Mouse (Mus musculus) CD8-positive naive resting alpha-beta T cell, adult 2 months (primary cell): Measurements from ENCODE around the gene Ube2o.
"Not testable (repeated sequence)": the region's sequence is repeated elsewhere in the genome, so short reads cannot be mapped to it uniquely, and the experiment has no call there.

Experiments
- DNase-seq, 2 experiments: peaks; one replicate each; pipeline ENCODE4 v3.0.0; 2022; ENCODE audit warnings: low read depth in 2 of 2, low spot score in 2 of 2

The Ube2o gene

GRCm38 (mm10) chr11:116518482-116518881 lies 62.8 kb downstream of the Ube2o start:
- DNase-seq: no peak

DNA sequence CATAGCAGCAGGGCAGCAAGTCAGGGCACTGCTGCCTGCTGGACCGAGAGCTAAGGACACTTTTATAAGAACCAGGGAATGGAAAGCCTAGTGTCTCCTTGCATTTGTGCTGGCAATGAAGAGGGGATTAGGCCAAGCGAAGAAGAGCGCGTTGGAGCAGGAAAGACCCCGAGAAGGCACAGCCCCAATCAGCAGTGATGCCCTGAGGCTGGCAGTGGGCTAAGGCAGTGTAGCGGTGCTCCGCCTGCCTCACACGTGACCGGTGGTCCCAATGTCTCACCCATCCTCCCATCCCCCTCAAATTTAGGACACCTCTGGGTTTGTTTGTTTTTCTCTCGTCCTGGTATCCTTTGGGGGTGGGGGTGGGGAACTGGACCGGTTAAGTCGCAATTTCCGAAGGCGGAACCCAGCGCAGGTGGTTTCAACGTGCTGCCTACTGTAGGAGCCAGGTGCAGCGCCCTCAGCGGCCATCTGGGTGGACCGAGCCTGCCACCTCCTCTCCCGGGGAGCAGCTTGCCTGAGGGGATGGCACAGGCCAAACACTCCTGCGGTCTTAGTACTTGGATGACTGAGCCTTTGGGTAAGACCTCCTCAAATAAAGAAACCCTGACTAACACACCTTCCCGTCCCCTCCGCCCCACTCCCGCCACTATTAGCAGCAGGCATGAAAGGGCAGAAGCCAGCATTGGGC lies 65.8 kb downstream of the Ube2o start:
- no peak for DNase-seq

GRCm38 (mm10) chr11:116513531-116514038 lies 67.7 kb downstream of the Ube2o start:
- no peak for DNase-seq

- no peak for DNase-seq
These were observed 68.3 kb downstream of the Ube2o start for GRCm38 (mm10) chr11:116512987-116513386.

DNA sequence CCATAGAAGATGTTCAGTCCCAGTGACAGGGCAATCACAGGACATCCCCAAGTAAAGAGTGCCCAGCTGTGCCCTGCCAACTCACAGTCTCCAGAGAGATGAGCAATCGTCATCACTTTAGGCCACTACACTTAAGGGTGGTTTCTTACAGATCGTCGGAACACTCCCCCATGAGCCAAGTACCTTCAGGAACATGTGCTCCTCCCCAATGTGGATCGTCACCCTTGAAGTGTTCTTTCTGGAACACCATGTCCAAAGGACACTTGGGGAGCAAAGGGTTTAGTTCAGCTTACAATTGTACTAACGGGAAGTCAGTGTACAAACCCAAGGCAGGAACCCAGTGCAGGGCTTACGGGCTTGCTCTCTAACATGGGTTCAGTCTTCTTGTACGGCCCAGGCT lies 69.1 kb downstream of the Ube2o start:
- DNase-seq: no peak

DNA sequence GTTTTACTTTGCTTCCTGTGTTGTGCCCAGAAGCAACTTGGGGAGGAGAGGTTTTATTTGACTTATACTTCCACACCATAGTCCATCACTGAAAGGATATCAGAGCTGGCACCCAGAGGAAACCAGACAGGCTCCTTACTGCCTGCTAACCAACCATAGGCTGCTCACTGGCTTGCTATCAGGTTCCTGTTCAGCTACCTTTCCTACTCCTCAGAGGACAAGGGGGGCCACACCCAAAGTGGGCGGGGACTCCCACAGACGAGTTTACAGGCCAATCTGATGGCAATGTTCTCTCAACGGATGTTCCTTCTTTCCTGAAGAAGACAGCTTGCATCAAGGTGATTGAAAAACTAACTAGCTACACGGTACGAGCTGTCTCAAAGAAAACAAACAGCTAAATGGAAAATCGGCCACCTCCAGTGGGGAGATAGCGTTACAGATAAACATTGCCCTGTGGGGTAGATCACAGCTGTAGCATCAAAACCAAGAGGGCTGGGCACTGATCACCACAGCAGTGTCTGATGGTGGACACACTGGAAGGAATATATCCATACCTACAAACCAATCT lies 69.9 kb downstream of the Ube2o start:
- DNase-seq: no peak

GRCm38 (mm10) chr11:116508689-116509088 lies 72.6 kb downstream of the Ube2o start:
- DNase-seq: no peak

GRCm38 (mm10) chr11:116506151-116506875 lies 74.9 kb downstream of the Ube2o start:
- no peak for DNase-seq

DNA sequence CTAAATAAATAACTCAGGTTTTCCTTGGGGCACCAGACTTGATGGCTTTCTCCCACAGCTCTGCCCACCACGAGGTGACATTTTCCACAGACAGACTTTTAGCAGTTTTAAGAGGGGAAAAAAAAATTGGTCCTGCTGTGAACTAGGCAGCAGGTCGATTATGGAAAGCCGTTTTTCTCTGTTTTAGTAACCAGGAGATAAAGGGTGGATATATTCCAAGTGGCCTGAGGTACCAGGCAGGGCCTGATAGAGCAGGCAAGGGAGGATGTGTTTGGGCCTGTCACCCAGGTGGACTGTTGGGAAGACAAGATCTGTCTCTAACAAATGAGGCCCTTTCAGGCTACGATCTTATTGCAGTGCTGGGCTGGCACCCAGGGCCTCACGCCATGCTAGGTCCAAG lies 75.7 kb downstream of the Ube2o start:
- no peak for DNase-seq

DNA sequence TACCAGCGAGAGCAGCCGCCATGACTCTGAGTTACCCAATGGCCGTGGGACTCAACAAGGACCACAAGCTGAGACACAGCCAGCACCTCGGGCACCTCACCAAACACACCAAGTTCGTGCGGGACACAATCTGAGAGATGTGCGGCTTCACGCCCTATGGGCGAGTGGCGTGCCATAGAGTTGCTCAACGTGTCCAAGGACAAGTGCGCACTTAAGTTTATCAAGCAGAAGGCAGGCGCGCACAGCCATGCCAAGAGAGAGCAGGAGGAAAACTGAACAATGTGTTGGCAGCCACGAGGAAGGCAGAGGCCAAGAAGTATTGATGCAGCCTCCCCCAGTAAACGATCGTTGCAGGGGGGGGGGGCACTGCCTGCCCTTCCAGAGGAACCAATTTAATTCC lies 76.7 kb downstream of the Ube2o start:
- DNase-seq: no peak

- peak in 1 of 2 experiments; percentile 5 for DNase-seq
These were observed 80.1 kb downstream of the Ube2o start for GRCm38 (mm10) chr11:116501005-116501746.

DNA sequence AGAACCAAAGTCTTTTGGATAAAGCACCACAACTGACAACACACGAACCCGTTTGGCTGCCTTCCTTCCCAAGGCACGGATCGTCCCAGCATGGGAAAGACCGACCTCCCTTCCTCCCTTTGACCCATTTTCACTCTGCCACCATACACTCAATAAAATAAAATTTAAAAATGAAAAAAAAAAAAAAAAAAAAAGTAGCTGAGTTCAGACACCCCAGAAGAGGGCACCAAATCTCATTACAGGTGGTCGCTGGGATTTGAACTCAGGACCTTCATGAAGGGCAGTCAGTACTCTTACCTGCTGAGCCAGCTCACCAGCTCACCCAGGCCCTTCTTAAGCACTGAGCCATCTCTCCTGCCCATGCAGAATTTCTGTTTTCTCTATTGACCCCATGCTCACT lies 82.2 kb downstream of the Ube2o start:
- DNase-seq: no peak

DNA sequence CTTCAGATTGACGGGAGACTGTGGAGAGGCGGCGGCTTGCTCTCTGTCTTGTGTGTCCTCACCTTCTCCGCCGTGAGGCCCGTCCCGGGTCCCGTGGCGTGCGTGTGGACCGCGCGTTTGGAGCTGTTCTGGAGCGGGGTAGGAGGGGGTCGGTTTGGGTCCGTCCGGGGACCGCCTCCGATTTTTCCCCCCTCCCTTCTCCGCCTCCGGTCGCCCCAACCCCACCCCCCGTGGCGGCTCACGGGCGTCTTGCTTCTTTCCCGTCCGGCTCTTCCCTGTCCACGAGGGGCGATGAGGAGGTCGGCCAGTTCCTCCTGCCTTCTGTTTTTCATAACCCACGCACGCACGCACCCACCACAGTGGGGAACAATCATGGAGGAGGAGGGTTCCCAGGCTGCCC lies 82.7 kb downstream of the Ube2o start:
- DNase-seq: no peak

GRCm38 (mm10) chr11:116497313-116497712 lies 83.9 kb downstream of the Ube2o start:
- DNase-seq: no peak

- no peak for DNase-seq
These were observed 86.6 kb downstream of the Ube2o start for GRCm38 (mm10) chr11:116494474-116495174.

- peak; percentile 29 to 54 for DNase-seq
These were observed 87.4 kb downstream of the Ube2o start, which contains the start of gene Prpsap1 for GRCm38 (mm10) chr11:116493795-116494252. Gene Prpsap1, minus strand, starts transcription at chr11:116494202.

DNA sequence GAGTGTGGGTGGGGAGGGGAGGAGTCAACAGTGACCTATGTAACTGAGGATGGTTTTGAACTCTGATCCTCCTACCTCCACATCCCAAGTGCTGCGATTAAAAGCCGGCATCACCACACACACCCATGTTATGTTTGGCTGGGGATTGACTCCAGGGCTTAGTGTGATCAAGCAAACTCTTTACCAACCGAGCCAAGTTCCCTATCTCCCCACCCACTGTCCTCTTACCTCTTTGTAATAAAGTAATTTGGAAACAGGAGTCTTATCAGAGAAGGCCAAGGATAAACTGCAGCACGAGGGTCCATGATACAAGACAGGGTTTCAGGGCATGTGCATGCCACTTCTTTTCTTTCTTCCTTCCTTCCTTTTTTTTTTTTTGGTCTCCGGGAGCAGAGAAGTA lies 88.1 kb downstream of the Ube2o start:
- no peak for DNase-seq

DNA sequence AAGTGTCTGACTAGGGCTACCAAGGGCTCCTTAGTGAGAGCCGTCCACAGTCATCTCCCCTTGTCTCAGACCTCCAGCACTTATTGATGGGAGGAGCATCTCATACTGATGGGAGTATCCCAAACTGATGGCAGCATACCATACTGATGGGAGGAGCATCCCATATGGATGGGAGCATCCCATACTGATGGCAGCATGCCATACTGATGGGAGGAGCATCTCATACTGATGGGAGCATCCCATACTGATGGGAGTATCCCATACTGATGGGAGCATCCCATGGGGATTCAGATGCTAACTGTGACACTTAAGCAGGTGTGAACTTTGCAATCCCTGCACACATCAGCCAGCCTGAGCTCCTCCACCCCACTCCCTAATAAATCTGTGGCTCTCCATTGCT lies 88.7 kb downstream of the Ube2o start:
- DNase-seq: not testable (repeated sequence)

DNA sequence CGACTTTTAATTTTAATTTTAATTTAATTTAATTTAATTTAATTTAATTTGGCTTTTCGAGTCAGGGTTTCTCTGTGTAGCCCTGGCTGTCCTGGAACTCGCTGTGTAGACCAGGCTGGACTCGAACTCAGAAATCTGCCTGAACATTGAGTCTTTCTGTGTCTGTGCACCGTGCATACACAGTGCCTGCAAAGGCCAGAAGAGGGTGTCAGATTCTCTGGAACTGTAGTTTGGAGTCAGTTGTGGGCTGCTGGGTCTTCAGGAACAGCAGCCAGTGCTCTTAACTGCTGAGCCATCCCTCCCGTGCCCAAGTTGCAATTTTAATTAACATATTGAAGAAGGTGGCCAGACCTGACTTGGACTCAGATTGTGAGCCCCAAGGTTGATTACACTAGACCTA lies 89.9 kb downstream of the Ube2o start:
- DNase-seq: no peak

GRCm38 (mm10) chr11:116490232-116491107 lies 90.8 kb downstream of the Ube2o start:
- peak; percentile 74 to 83 for DNase-seq
